Mouse (Mus musculus) stomach, embryonic 15.5 days (tissue): ENCODE results near the gene Bcat2. TPM values are rescaled to one million over a fixed set of nuclear protein-coding genes. Genes with fewer than 3 reads are reported as not detected.
"Not testable (repeated sequence)": the region's sequence is repeated elsewhere in the genome, so short reads cannot be mapped to it uniquely, and the experiment has no call there.

Source experiments
- ATAC-seq: fragments of 200-750 bp; cut with Nextera tagmentation; 2 replicates; pipeline ENCODE4 v1.8.0; 2017; ENCODE audit warnings: low read depth, moderate number of reproducible peaks, moderate TSS enrichment; ENCODE audit not compliant: insufficient read depth, low FRiP score
- H3K27ac ChIP-seq: fragments of 300-500 bp; sonication (generic); 2 replicates; pipeline ENCODE4 v1.5.1; 2015; ENCODE audit warnings: mild to moderate bottlenecking, inconsistent platforms
- H3K27me3 ChIP-seq: fragments of 300-500 bp; sonication (generic); replicated peaks from 2 replicates; pipeline ENCODE4 v1.6.1; 2015; ENCODE audit warnings: inconsistent platforms
- H3K36me3 ChIP-seq: fragments of 300-500 bp; sonication (generic); 2 replicates; pipeline ENCODE4 v1.6.1; 2015; ENCODE audit warnings: inconsistent platforms
- H3K4me1 ChIP-seq: fragments of 300-500 bp; sonication (generic); 2 replicates; pipeline ENCODE4 v1.6.1; 2015; ENCODE audit warnings: inconsistent platforms
- H3K4me2 ChIP-seq: fragments of 300-500 bp; sonication (generic); 2 replicates; pipeline ENCODE4 v1.6.1; 2015; ENCODE audit warnings: mild to moderate bottlenecking, inconsistent platforms
- H3K4me3 ChIP-seq: fragments of 300-500 bp; sonication (generic); replicated peaks from 2 replicates; pipeline ENCODE4 v1.5.1; 2015; ENCODE audit warnings: inconsistent platforms
- H3K9ac ChIP-seq: fragments of 300-500 bp; sonication (generic); 2 replicates; pipeline ENCODE4 v1.6.1; 2015; ENCODE audit warnings: inconsistent platforms
- H3K9me3 ChIP-seq: fragments of 300-500 bp; sonication (generic); 2 replicates; pipeline ENCODE4 v1.6.1; 2016; ENCODE audit warnings: inconsistent platforms
- WGBS: fragments of 180-500 bp; shearing (Covaris S2); methylation state at CpG from one replicate; pipeline ENCODE4 v1.1.7; 2015; 5-methylcytosine and 5-hydroxymethylcytosine counted together
- polyA plus RNA-seq: library from polyadenylated mRNA; unstranded; fragments of >200 nt; fragmentation: Nextera tagmentation; extraction: Ambion mirVana; gene quantifications from 2 replicates; pipeline ENCODE4 v1.2.1, GENCODE M21; 2015

Bcat2 gene
- polyA plus RNA-seq: 78.8 and 87.1 TPM in 2 replicates

DNA sequence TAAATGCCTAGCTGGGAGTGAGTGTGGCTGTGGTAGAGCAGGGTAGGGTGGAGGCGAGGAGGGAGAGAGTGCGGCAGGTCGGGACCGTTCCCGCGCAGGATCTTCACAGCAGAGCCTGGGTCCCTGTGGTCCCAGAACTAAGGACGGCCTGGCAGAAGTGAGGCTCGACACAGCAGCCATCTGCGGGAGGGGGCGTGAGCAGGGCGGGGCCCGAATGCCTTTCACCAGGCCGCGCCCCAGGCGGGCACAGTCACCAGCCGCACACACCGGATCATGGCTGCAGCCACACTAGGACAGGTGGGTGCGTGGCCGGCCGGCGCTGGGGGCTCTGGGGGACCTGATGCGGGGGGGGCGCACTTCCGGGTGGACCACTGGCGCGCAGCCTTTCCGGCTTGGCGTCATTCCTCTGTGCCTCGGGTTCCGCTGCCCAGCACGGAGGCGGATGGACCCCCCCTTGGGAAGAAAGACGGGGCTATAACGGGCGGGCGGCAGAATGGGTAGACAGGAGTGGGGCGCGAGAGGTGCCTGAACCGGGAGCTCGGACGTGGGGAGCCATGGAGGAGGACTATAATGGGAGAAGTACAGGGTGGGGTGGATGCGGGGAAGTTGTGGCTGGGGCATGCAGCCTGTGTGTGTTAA, at the start of gene Bcat2:
Gene Bcat2, plus strand, starts transcription at position 51 of the 639 bp plus-strand sequence.
- H3K27ac ChIP-seq: peak within 1 kb of the TSS; percentile 91
- H3K36me3 ChIP-seq: no peaks in the 10 kb centered on the region
- H3K4me2 ChIP-seq: peak within 1 kb of the TSS; percentile 76
- peak within 1 kb of the TSS; percentile 80 for H3K4me3 ChIP-seq
- H3K27me3 ChIP-seq: no peaks in the 10 kb centered on the region
- H3K4me1 ChIP-seq: peaks cover 24% of the 10 kb centered on the region; the same call in 1 of the 2 replicates
- peak within 1 kb of the TSS; percentile 74 for H3K9ac ChIP-seq
- WGBS: under 1% methylated on average over 38 of the region's 42 CpGs
- H3K9me3 ChIP-seq: no peaks in the 10 kb centered on the region
- ATAC-seq: peak; percentile 69

DNA sequence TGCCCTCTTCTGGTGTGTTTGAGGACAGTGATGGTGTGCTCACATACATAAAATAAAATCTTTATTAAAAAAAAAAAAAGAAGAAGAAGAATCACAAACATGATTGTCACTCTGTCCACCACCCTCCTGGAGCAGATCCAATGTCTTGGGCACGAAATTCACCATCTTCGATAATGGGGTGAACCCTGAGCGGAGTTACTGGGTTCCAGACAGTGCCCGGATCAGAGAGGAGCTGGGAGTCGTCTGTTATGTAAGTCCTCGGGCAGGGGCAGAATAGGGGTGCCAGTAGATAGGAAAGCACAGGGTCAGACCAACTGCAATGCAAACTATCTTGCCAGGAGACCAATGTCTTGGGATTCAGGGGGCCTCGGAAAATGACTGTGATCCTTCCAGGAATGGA, 49.3 kb upstream of the Bcat2 start:
- Histone ChIP-seq H3K4me1 (peaks cover 20% of the 10 kb centered on the region), H3K9me3 (no peaks in the 10 kb centered on the region), H3K4me3 (no peak overlapping the region), H3K9ac (no peak overlapping the region), H3K27ac (no peak overlapping the region), H3K36me3 (no peaks in the 10 kb centered on the region), H3K27me3 (no peaks in the 10 kb centered on the region), H3K4me2 (no peak overlapping the region)
- WGBS: 91% methylated on average over 7 of the region's 7 CpGs
- no peak for ATAC-seq

DNA sequence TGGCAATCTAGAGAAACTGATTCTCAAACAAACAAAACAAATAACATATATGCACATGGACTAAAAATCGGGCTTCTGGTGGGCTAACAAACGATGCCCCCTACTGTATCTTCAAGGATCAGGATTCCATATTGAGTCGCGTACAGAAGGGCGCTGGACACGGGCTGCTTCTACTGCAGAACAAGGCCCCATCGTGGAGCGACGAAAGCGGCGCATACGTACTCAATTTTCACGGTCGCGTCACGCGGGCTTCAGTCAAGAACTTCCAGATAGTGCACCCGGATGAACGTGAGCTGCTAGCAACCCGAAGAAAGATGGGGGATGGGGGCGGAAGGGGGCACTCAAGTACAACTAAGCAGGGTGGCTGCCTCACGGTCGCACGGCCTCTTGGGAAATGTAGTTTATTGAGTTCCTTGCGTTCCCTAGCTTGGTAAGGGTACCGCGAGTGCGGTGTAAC, 48.2 kb upstream of the Bcat2 start:
- Histone ChIP-seq H3K27me3 (no peaks in the 10 kb centered on the region), H3K36me3 (no peaks in the 10 kb centered on the region), H3K4me2 (peak overlapping the region; percentile 53), H3K4me1 (peaks cover 19% of the 10 kb centered on the region), H3K9me3 (no peaks in the 10 kb centered on the region), H3K9ac (peak overlapping the region; percentile 50; the same call in 1 of the 2 replicates), H3K27ac (peak overlapping the region; percentile 92), H3K4me3 (peak overlapping the region; percentile 58)
- peak; percentile 54; the same call in 1 of the 2 replicates for ATAC-seq
- under 1% methylated on average over 28 of the region's 28 CpGs for WGBS

DNA sequence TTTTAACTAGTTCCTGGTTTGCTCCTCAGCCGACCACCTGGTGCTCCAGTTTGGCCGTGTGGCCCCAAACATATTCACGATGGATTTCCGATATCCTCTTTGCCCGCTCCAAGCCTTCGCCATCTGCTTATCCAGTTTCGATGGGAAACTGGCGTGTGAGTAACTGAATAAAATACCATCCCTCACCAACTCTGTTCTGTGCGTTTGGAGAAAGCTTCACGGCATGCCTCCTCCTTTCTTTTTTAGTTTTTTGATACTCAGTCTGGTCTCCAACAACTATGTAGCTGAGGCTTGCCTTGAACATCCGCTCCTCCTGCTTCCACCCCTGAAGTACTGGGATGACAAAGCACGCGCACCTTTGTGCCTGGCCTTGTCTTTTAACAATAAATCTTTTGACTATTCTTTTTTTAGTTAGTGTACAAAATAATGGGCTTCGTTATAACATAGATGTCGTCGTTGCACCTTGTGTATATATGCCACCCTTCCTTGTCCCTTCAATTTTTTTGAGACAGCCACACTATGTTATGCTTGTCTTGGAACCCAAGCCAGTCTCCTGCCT, 47.7 kb upstream of the Bcat2 start:
- no peaks in the 10 kb centered on the region for H3K9me3 ChIP-seq
- H3K4me2 ChIP-seq: peak overlapping the region; percentile 53
- H3K9ac ChIP-seq: no peak overlapping the region
- 54% methylated on average over 16 of the region's 16 CpGs for WGBS
- ATAC-seq: no peak
- H3K27me3 ChIP-seq: no peaks in the 10 kb centered on the region
- peaks cover 19% of the 10 kb centered on the region for H3K4me1 ChIP-seq
- no peaks in the 10 kb centered on the region for H3K36me3 ChIP-seq
- H3K4me3 ChIP-seq: peak overlapping the region; percentile 58
- H3K27ac ChIP-seq: peak overlapping the region; percentile 92; the same call in 1 of the 2 replicates

DNA sequence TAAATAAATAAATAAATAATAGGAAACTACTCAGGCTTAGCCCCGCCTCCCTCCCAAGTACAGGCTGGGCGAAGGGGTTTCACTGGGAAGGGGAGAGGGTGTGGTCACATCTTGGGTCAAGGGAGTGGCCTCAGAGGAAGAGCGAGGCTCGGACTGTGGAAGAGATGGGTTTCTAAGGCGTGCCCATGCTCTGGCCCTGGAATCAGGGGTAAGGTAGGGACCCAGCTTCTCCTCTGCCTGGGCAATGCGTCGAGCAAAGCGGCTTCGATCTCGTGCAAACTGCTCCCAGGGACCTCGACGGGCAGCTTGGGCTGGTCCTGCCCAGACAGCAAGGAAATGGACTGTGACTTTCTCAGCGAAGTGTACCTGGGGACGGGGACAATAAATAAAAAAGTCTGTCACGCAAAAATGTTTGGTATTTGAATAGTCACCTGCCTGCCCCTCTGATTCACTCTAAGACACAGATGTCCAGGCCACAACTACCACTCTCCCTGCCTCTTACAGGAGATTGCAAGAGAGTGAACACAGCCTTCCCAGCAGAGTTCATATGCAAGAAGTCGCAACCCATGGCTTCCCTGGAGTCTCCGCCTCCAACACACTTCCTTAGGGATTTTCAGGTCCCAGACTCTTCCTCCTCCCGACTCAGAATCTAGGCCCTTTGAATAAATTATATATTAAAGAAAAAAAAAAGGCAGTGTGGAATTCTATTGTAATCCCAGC, 46.8 kb upstream of the Bcat2 start:
- Histone ChIP-seq H3K36me3 (no peaks in the 10 kb centered on the region), H3K4me1 (peaks cover 19% of the 10 kb centered on the region), H3K9ac (no peak overlapping the region), H3K27me3 (no peaks in the 10 kb centered on the region), H3K4me2 (peak overlapping the region; percentile 28), H3K9me3 (no peaks in the 10 kb centered on the region), H3K4me3 (peak overlapping the region; percentile 17), H3K27ac (no peak overlapping the region)
- ATAC-seq: no peak
- 62% methylated on average over 18 of the region's 18 CpGs for WGBS

DNA sequence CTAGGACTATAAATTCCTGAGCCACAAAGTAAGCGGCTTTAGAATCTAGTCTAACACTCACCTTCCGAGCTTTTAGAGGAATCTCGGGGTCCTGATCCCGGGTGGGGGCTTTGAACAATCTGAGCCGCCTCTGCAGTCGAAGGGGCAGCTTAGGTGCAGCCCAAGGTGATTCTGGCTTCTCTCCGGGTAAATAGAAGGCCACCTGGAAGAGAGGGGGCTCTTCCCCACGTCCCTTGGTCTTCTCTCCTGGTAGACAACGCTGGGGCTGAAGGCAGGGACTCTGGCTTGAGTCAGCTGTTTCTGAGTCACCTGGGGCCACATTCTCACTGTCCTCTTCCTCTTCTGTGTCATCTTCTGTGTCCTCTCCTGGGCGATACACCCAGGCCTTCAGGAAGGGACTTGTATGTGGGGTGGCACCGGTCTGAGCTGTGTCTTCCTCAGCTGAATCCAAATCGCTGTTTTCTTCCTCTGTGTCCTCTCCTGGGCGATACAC, 46.2 kb upstream of the Bcat2 start:
- H3K4me2 ChIP-seq: peak overlapping the region; percentile 28

DNA sequence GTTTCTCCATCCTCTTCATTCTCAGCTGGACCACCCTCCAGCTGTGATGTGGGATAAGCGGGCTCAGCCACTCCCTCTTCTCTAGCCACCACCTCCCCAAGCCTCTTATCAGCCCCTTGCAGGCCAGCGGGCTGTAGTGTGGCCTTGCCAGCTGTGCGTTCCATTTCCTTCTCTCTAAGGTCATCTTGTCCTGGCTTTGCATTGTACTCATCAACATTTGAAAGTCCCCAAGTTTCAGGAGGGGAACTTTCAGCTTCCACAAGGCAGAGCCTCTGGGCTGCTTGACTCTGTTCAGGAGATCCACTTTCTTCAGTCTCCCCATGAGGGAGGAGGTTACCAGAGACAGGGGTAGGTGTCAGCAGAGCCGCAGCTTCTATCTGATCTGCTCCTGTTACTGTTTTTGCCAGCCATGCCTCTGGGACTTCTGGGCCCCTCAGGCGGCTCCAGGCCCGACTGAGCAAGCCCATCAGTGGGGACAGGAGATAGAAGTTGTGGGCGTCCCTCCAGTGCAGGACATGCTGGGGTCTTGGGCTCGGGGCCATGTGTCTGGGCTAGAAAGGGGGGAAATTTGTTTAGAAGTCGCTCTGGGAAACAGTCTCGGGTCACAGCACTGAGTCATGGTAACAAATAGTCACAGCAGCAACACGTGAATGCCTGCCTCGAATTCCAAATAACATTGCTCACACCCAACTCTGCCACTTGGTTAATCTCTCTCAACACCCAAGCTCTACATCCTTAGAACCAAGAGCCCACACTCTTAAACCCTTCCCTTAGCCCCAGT, 44.9 kb upstream of the Bcat2 start:
- 20% methylated on average over 12 of the region's 12 CpGs for WGBS
- Histone ChIP-seq H3K9ac (peak overlapping the region; percentile 78), H3K4me1 (peaks cover 25% of the 10 kb centered on the region), H3K36me3 (no peaks in the 10 kb centered on the region), H3K4me2 (peak overlapping the region; percentile 78), H3K4me3 (peak overlapping the region; percentile 78), H3K9me3 (no peaks in the 10 kb centered on the region), H3K27ac (peak overlapping the region; percentile 95), H3K27me3 (no peaks in the 10 kb centered on the region)
- ATAC-seq: peak; percentile 67

More for the DNA sequence above, 46.2 kb upstream of the Bcat2 start:
- H3K9ac ChIP-seq: no peak overlapping the region
- H3K27me3 ChIP-seq: no peaks in the 10 kb centered on the region
- no peak for ATAC-seq
- H3K9me3 ChIP-seq: no peaks in the 10 kb centered on the region
- no peaks in the 10 kb centered on the region for H3K36me3 ChIP-seq
- H3K4me3 ChIP-seq: peak overlapping the region; percentile 17
- peaks cover 19% of the 10 kb centered on the region for H3K4me1 ChIP-seq
- 0 out of 2 replicates have a peak overlapping the region, but pooled peaks have one; percentile 40 for H3K27ac ChIP-seq
- 80% methylated on average over 13 of the region's 13 CpGs for WGBS

DNA sequence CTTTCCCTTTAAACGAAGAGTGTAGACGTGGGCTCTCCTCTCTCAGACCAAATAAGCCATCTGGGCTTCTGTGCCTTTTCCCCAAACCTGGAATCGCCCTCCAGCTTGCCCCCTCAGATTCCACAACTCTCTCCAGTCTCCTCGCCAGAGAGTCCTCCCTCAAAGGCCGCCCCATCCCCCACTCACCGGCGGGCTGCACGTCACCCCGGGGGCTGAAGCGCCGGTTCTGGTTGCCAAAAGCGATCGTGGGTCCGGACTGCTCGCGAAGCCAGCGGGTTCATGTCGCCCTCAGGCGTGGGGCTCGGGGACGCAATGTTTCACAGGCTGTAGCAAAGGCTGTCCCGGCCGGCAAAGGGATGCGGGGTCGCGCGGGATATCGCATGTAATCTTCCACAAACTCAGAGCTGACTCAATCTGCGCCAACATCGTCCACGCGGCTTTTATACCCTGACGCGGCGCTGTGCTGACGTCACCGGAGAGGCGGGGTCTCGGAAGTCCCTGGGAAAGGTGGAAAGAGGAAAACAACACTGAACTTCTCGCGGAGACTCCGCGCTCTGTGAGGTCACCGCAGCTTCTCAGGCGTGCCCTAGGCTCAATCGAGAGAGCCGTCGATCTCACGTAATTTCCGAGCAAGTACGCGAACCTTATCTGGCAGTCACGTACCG, 44.0 kb upstream of the Bcat2 start, which contains the start of the genes Ppp1r15a and Plekha4:
Gene Ppp1r15a, minus strand, starts transcription at position 460 of the 665 bp plus-strand sequence.
Gene Plekha4, plus strand, starts transcription at position 522 of the 665 bp plus-strand sequence.
- peak; percentile 81 for ATAC-seq
- no peaks in the 10 kb centered on the region for H3K36me3 ChIP-seq
- under 1% methylated on average over 54 of the region's 54 CpGs for WGBS

DNA sequence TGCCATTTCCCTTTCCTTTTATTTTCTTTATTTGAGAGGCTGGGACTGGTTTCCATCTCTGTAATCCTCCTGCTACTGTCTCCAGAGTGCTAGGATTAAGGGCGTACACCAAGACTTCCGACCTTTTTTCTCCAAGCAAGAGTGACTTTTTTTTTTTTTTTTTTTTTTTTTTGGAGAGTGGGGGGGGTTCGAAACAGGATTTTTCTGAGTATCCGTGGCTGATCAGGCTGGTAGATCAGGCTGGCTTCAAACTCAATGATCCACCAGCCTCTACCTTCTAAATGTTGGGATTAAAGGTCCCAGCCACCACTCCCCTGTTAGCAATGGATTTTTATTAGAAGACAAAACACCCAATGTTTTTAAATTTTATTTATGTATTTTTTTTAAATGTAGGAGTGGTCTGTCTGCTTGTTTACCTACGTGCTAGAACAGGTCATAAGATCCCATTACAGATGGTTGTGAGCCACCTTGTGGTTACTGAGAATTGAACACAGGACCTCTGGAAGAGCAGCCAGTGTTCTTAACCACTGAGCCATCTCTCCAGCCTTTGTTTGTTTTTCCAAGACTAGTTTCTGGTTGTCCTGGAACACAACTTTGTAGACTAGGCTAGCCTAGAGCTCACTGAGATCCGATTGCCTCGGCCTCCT, 43.4 kb upstream of the Bcat2 start:
- 23% methylated on average over 7 of the region's 7 CpGs for WGBS
- Histone ChIP-seq H3K27me3 (no peaks in the 10 kb centered on the region), H3K4me1 (peaks cover 35% of the 10 kb centered on the region), H3K4me3 (peak overlapping the region; percentile 78), H3K9ac (no peak overlapping the region), H3K36me3 (no peaks in the 10 kb centered on the region), H3K9me3 (no peaks in the 10 kb centered on the region), H3K27ac (peak overlapping the region; percentile 95), H3K4me2 (peak overlapping the region; percentile 78)
- ATAC-seq: no peak

More for the DNA sequence above, 44.0 kb upstream of the Bcat2 start, which contains the start of the genes Ppp1r15a and Plekha4:
- no peaks in the 10 kb centered on the region for H3K9me3 ChIP-seq
- H3K27me3 ChIP-seq: no peaks in the 10 kb centered on the region
- peak within 1 kb of the TSS; percentile 78 for H3K4me2 ChIP-seq
- peak within 1 kb of the TSS; percentile 78 for H3K4me3 ChIP-seq
- peak within 1 kb of the TSS; percentile 78 for H3K9ac ChIP-seq
- H3K4me1 ChIP-seq: peaks cover 34% of the 10 kb centered on the region
- H3K27ac ChIP-seq: peak within 1 kb of the TSS; percentile 95

DNA sequence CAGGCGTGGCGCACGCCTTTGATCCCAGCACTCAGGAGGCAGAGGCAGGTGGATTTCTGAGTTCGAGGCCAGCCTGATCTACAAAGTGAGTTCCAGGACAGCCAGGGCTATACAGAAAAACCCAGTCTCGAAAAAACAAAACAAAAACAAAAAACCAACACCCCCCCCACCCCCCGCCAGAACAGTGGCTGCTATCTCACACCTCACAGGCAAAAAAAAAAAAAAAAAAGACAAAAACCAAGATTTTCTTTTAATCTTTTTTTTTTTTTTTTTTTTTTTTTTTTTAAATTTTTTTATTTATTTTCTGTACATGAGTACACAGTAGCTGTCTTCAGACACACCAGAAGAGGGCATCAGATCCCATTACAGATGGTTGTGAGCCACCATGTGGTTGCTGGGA, 42.8 kb upstream of the Bcat2 start:
- H3K9ac ChIP-seq, H3K4me2 ChIP-seq, H3K27ac ChIP-seq, H3K4me3 ChIP-seq, H3K36me3 ChIP-seq, H3K9me3 ChIP-seq, ATAC-seq, H3K27me3 ChIP-seq: not testable (repeated sequence)
- WGBS: 88% methylated on average over 6 of the region's 6 CpGs
- H3K4me1 ChIP-seq: peaks cover 35% of the 10 kb centered on the region
